Mouse (Mus musculus): Measurements from ENCODE around the gene Lipe.

DNA sequence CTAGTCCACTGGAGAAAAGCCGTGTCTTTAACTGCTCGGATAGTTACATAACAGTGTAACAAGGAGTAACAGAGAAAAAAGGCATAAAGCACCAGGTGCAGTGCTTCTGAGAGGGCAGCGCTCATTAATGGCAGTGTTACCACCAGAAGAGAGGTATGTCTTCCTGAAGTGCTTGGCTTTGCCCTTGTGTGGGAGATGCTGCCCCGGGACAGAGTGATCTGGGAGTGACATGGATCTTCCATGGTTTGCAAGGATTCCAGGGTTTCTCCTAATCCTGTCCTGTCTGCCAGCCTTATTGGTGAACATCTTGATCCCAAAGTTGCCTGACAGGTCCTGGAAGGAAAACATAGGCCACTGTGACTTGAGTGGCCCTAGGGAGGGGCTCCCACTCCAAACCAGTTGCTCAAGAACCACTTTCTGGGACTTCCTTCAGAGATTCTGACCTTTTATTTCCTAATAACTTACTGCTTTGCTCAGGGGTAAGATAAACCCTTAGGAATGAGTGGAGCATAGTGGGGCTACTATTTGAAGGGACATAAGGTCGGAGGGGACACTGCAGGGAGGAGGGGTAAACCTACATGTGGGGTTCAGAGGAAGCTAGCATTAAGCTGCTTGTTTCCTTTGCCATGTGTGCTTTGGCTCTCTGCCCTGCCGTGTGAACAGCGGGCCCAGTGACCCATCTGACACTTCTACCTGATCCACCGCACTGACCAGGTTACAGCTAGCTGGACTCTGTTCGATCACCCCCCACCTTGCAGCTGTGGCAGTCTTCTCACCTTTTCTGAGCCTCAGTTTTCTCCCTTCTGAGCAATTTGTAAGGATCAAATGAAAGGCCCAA, 41.7 kb upstream of the Lipe start:
- TF ChIP-seq POLR2A (IDR thresholded peaks at IDR 0.05; ENCODE audit: borderline replicate concordance, extremely low read depth, low read depth, low read length) (no peak), CTCF (IDR thresholded peaks at IDR 0.05; ENCODE audit: insufficient read depth, low read length) (no peak)
